25 mouse cellular contexts compared by ENCODE assay signal in the genomic region with DNA sequence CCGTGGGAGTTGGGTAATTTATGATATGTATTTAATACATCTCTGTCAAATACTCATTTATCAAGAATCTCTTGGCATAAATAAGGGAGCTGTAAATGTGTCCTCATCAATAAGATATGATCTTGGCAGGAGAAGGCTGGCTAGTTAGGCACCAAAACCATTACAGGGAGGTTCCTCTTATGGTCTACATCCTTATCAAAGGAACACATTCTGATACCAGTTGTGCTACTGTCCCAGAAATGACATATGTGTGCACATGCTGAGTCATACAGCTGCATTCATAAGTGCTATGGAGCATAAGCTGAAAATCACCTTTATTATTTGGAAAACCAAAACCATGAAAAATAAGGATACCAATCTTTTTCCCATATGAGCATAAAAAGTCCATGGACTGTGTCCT. TPM values are rescaled to one million over a fixed set of nuclear protein-coding genes. Genes with fewer than 3 reads are reported as not detected.
"Had no signal": no experiment of that assay in that cellular context is flagged by ENCODE, and none has a peak within 500 bp of the region (broad histone marks: within the 10 kb centered on the region; RNA-seq: fewer than 3 reads in every experiment).

No protein-coding gene starts in this region.

- H3K27ac ChIP-seq: neural tube, embryonic 13.5 days; neural tube, embryonic 15.5 days; stomach, embryonic 15.5 days; stomach, postnatal 0 days had no signal

- H3K9me3 ChIP-seq: neural tube, embryonic 13.5 days; neural tube, embryonic 15.5 days; stomach, embryonic 15.5 days had no signal

- H3K27me3 ChIP-seq: neural tube, embryonic 13.5 days; neural tube, embryonic 15.5 days; stomach, embryonic 15.5 days had no signal

- H3K36me3 ChIP-seq: neural tube, embryonic 13.5 days; neural tube, embryonic 15.5 days; stomach, embryonic 15.5 days had no signal

- DNase-seq: retina, postnatal 1 day; right cerebral cortex, adult 18-20 months; right cerebral cortex, postnatal 14 days; right cerebral cortex, postnatal 25 days; right cerebral cortex, postnatal 4 days; spleen, adult 18-20 months; thymus, adult 18-20 months; thymus, adult 2 months; thymus, postnatal 14 days; thymus, postnatal 25 days; thymus, postnatal 36 days; thymus, postnatal 4 days had no signal

- H3K4me2 ChIP-seq: neural tube, embryonic 13.5 days; neural tube, embryonic 15.5 days; stomach, embryonic 15.5 days had no signal

- H3K4me1 ChIP-seq: neural tube, embryonic 13.5 days; neural tube, embryonic 15.5 days; stomach, embryonic 15.5 days had no signal

- H3K4me3 ChIP-seq: neural tube, embryonic 13.5 days; neural tube, embryonic 15.5 days; stomach, embryonic 15.5 days had no signal

- H3K9ac ChIP-seq: neural tube, embryonic 13.5 days; neural tube, embryonic 15.5 days; stomach, embryonic 15.5 days had no signal

RNA-seq across cellular contexts. Expression of gene Lipn, which starts 3.6 kb away (rescaled TPM):
- total RNA-seq: neutrophil, adult 5-6 weeks had no signal
- polyA plus RNA-seq: neural tube, embryonic 13.5 days; neural tube, embryonic 14.5 days; neural tube, embryonic 15.5 days; small intestine, adult 2 months; stomach, embryonic 16.5 days; testis, adult 2 months; thymus, adult 2 months; thymus, postnatal 0 days; urinary bladder, adult 2 months had no signal

RNA-seq across cellular contexts. Expression of gene Lipm, which starts 37.2 kb away (rescaled TPM):
- total RNA-seq: neutrophil, adult 5-6 weeks had no signal
- polyA plus RNA-seq: neural tube, embryonic 13.5 days; neural tube, embryonic 14.5 days; small intestine, adult 2 months; spleen, adult 2 months; stomach, embryonic 14.5 days; testis, adult 2 months had no signal

RNA-seq across cellular contexts. Expression of gene Lipk, which starts 55.5 kb away (rescaled TPM):
- total RNA-seq: neutrophil, adult 5-6 weeks had no signal
- polyA plus RNA-seq: neural tube, embryonic 13.5 days; neural tube, embryonic 14.5 days; neural tube, embryonic 15.5 days; small intestine, adult 2 months; stomach, embryonic 14.5 days had no signal
